Mouse (Mus musculus) limb, embryonic 14.5 days (tissue): Measurements from ENCODE around the gene Khdrbs2. TPM values are rescaled to one million over a fixed set of nuclear protein-coding genes. Genes with fewer than 3 reads are reported as not detected.

Experiments used
- ATAC-seq: fragments of 200-750 bp; cut with Nextera tagmentation; 2 replicates; pipeline ENCODE4 v1.8.0; 2017; ENCODE audit warnings: low read depth, moderate number of reproducible peaks, moderate TSS enrichment; ENCODE audit not compliant: low FRiP score
- DNase-seq: peaks from one replicate; pipeline ENCODE4 v3.0.0-alpha.2; 2015; ENCODE audit warnings: low spot score
- H3K27ac ChIP-seq: fragments of 300-500 bp; sonication (generic); replicated peaks from 2 replicates; pipeline ENCODE4 v1.5.1; 2014; ENCODE audit warnings: low read depth, mild to moderate bottlenecking, low read length, moderate library complexity, mixed read lengths
- H3K27me3 ChIP-seq: fragments of 300-500 bp; sonication (generic); 2 replicates; pipeline ENCODE4 v1.6.1; 2014; ENCODE audit warnings: low read length, mixed read lengths; ENCODE audit not compliant: control insufficient read depth, insufficient read depth
- H3K36me3 ChIP-seq: fragments of 300-500 bp; sonication (generic); 2 replicates; pipeline ENCODE4 v1.6.1; 2014; ENCODE audit warnings: mild to moderate bottlenecking, low read length, moderate library complexity, mixed read lengths; ENCODE audit not compliant: control insufficient read depth, insufficient read depth
- H3K4me1 ChIP-seq: fragments of 300-500 bp; sonication (generic); 2 replicates; pipeline ENCODE4 v1.6.1; 2014; ENCODE audit warnings: antibody characterized with exemption, low read length, mixed read lengths; ENCODE audit not compliant: control insufficient read depth, insufficient read depth
- H3K4me2 ChIP-seq: fragments of 300-500 bp; sonication (generic); replicated peaks from 2 replicates; pipeline ENCODE4 v1.6.1; 2014; ENCODE audit warnings: low read depth, mild to moderate bottlenecking, low read length, moderate library complexity; ENCODE audit not compliant: severe bottlenecking
- H3K4me3 ChIP-seq: fragments of 300-500 bp; sonication (generic); replicated peaks from 2 replicates; pipeline ENCODE4 v1.5.1; 2014; ENCODE audit warnings: low read length
- H3K9ac ChIP-seq: fragments of 300-500 bp; sonication (generic); 2 replicates; pipeline ENCODE4 v1.6.1; 2014; ENCODE audit warnings: mild to moderate bottlenecking, low read depth, low read length, moderate library complexity; ENCODE audit not compliant: severe bottlenecking
- H3K9me3 ChIP-seq: fragments of 300-500 bp; sonication (generic); 2 replicates; pipeline ENCODE4 v1.6.1; 2016; ENCODE audit warnings: low read length; ENCODE audit not compliant: control insufficient read depth
- POLR2A ChIP-seq: fragments of 200-500 bp; IDR thresholded peaks from 2 replicates; pipeline ENCODE4 v1.8.0; 2012; ENCODE audit warnings: inconsistent platforms, mild to moderate bottlenecking, moderate library complexity, borderline replicate concordance; ENCODE audit not compliant: insufficient read depth, insufficient read length; ENCODE audit errors: extremely low read depth
- WGBS: fragments of 180-500 bp; shearing (Covaris S2); extraction: QIAGEN DNeasy Blood & Tissue Kit; methylation state at CpG from one replicate; pipeline ENCODE4 v1.1.7; 2014; 5-methylcytosine and 5-hydroxymethylcytosine counted together
- polyA plus RNA-seq, 2 experiments: library from polyadenylated mRNA; depleted of rRNA in 1 of 2; stranded (reverse) in 1 of 2; unstranded in 1 of 2; fragments of >200 nt; fragmentation: Nextera tagmentation in 1 of 2; extraction: Ambion mirVana in 1 of 2; gene quantifications; 2 replicates each; pipeline versions ENCODE4 v1.2.1 to v1.2.3; 2012 to 2014

The Khdrbs2 gene
- polyA plus RNA-seq, 2 experiments: 2.0 to 3.2 TPM

DNA sequence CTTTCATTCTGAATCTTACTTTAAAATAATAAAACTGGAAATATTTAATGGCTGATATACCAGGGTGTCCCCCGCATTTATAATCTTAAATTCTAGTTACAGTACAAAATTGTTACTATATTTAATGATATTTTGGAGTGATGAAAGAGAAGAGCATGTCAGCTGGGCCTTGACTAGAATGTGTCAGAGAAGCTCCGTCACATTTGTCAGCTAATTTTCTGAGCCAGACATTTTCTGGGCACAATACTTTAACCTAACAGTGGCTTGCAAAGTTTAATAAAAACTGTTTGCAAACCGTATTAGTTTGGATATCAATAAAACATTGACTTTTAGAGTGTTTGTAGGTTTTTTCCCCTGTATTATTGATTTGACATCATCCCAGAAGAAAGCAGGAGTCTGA lies 380.9 kb downstream of the Khdrbs2 start:
- Histone ChIP-seq H3K9me3 (no peaks in the 10 kb centered on the region), H3K27ac (no peak overlapping the region), H3K4me2 (no peak overlapping the region), H3K4me1 (no peaks in the 10 kb centered on the region), H3K36me3 (no peaks in the 10 kb centered on the region), H3K4me3 (no peak overlapping the region), H3K9ac (no peak overlapping the region), H3K27me3 (no peaks in the 10 kb centered on the region)
- TF ChIP-seq POLR2A: no peak
- DNase-seq: no peak
- ATAC-seq: no peak
- 80% methylated on average over 3 of the region's 3 CpGs for WGBS

DNA sequence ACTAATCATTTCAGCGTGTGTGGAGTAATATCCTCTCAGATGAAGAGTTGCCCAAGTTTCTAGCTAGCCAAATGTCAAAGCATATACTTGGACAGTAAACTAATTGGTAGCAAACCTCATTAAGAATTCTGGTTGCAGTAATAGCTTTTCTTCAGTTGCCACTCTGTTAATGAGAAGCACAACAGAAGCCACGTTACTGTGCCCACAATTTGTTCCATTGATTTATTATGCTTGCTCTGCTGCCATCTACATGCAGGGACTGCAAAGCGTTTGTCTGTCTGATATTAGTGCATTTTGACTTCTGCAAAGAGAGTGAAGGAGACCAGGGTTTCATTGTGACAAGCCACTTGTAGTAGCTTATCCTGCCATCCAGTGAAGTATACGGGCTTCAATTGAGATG lies 381.4 kb downstream of the Khdrbs2 start:
- Histone ChIP-seq H3K27me3 (no peaks in the 10 kb centered on the region), H3K36me3 (no peaks in the 10 kb centered on the region), H3K4me1 (no peaks in the 10 kb centered on the region), H3K4me3 (no peak overlapping the region), H3K9me3 (no peaks in the 10 kb centered on the region), H3K9ac (no peak overlapping the region), H3K27ac (no peak overlapping the region), H3K4me2 (no peak overlapping the region)
- ATAC-seq (no peak), DNase-seq (no peak)
- TF ChIP-seq POLR2A: no peak
- WGBS: 46% methylated on average over 4 of the region's 4 CpGs

DNA sequence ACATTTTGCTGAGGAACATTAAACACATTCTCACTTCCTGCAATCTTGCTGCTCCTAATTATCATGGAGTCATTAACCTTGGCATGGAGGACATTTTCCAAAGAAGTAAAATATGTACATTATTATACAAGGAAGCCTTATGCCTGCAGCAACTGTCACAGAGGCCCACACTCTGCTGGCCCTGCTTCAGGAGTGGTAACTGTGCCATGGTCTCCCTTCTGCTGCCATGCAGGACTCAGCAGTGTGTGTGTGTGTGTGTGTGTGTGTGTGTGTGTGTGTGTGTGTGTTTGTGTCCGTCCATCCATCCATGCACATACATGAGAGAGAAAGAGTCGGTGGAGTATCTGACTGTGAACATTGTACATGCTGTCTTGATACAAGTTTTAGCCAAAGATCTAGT lies 396.4 kb downstream of the Khdrbs2 start:
- Histone ChIP-seq H3K9me3 (no peaks in the 10 kb centered on the region), H3K4me1 (no peaks in the 10 kb centered on the region), H3K4me2 (no peak overlapping the region), H3K4me3 (no peak overlapping the region), H3K27ac (no peak overlapping the region), H3K36me3 (no peaks in the 10 kb centered on the region), H3K27me3 (no peaks in the 10 kb centered on the region), H3K9ac (no peak overlapping the region)
- TF ChIP-seq POLR2A: no peak
- ATAC-seq (no peak), DNase-seq (no peak)
- 88% methylated on average over 2 of the region's 2 CpGs for WGBS

DNA sequence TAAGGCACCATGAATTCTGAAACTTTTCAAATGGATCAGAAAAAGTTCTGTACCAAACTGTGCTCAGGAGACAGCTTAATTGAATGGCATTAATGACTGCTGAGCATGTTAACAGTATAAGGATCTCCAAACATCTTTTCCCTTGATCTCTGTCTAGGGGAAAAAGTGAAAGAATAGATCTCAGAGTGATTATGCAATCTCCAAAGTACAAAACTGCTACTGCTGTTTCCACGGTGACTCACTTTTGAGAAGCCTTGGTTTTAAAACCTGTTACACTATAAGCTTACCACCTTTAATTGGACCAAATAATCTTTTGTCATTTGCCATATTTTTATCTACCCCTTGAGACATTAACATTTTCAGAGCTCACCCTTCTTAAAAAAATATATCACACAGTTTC lies 453.5 kb downstream of the Khdrbs2 start:
- no peaks in the 10 kb centered on the region for H3K9me3 ChIP-seq
- no peak for DNase-seq
- no peak for TF ChIP-seq POLR2A
- no peak overlapping the region for H3K4me2 ChIP-seq
- H3K36me3 ChIP-seq: no peaks in the 10 kb centered on the region
- no peak for ATAC-seq
- no peak overlapping the region for H3K27ac ChIP-seq
- no peaks in the 10 kb centered on the region for H3K4me1 ChIP-seq
- no peak overlapping the region for H3K4me3 ChIP-seq
- no peaks in the 10 kb centered on the region for H3K27me3 ChIP-seq
- 81% methylated on average over 1 of the region's 1 CpGs for WGBS
- no peak overlapping the region for H3K9ac ChIP-seq

DNA sequence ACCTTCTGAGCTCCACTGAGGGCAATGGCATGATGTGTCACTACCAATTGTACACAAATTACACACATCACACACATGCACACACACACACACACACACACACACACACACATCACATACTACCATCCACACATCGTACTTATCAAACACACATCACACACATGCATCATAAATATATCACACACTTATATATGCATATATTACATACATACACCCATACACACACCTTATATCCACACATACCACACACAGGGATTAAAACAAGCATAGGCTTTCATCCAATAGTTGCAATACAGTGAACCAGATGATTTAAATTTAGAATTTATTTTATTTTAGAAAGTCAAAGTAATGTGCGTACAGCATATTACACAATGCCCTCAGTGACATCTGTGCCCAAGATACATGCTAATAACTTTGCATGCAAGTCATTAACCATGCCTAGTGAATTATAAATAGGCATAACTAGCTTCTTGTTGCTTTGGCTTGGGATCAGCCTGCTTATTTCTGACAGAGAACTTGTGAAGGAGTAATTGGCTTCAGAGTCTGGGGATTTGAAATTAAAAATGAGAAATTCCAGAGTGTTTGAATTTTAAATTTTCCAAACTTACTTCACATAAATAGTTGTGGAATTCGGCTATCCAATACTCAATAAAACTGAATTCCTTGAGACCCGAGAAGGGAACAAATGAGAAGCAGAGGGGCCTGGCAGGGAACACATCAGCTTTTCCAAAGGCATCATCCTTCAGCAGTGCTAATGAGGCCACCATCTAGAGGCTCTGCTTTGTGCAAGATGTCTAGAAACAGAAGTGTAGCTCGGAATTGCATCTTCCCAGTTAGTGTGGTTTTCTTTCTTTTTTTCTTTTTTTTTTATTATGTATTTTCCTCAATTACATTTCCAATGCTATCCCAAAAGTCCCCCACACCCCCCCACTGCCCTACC lies 460.2 kb downstream of the Khdrbs2 start:
- no peak overlapping the region for H3K9ac ChIP-seq
- no peaks in the 10 kb centered on the region for H3K4me1 ChIP-seq
- no peak overlapping the region for H3K4me3 ChIP-seq
- no peaks in the 10 kb centered on the region for H3K36me3 ChIP-seq
- ATAC-seq (no peak), DNase-seq (no peak)
- no peak overlapping the region for H3K4me2 ChIP-seq
- no peak for TF ChIP-seq POLR2A
- no peaks in the 10 kb centered on the region for H3K9me3 ChIP-seq
- no peak overlapping the region for H3K27ac ChIP-seq
- WGBS: 62% methylated on average over 5 of the region's 5 CpGs
- no peaks in the 10 kb centered on the region for H3K27me3 ChIP-seq
